Mouse (Mus musculus) inflammation-experienced regulatory T-cells, adult 6 months (primary cell): ENCODE measurements around the gene Vwc2l. TPM values are rescaled to one million over a fixed set of nuclear protein-coding genes. Genes with fewer than 3 reads are reported as not detected.

ENCODE experiments used
- ATAC-seq: one replicate; pipeline ENCODE4 v1.8.0; 2017
- polyA plus RNA-seq, 3 experiments: library from polyadenylated mRNA; unstranded; fragments of 100-300 nt; shearing (Covaris generic); gene quantifications; one replicate each; pipeline ENCODE4 v1.2.1; 2017

Vwc2l gene
- polyA plus RNA-seq = not detected

- ATAC-seq = no peak
Measured at GRCm38 (mm10) chr1:70725655-70726066, at the start of gene Vwc2l. Gene Vwc2l (plus strand): TSS chr1:70725715.

- ATAC-seq = no peak
Measured at GRCm38 (mm10) chr1:70692529-70692928, 33.0 kb upstream of the Vwc2l start.

GRCm38 (mm10) chr1:70700270-70700669 is 25.2 kb upstream of the Vwc2l start:
- no peak for ATAC-seq

- ATAC-seq = no peak
Measured at GRCm38 (mm10) chr1:70703934-70704333, 21.6 kb upstream of the Vwc2l start.

- ATAC-seq = no peak
Measured at GRCm38 (mm10) chr1:70705821-70706220, 19.7 kb upstream of the Vwc2l start.

- no peak for ATAC-seq
Measured at GRCm38 (mm10) chr1:70725045-70725444, 470 bp upstream of the Vwc2l start.

GRCm38 (mm10) chr1:70787146-70787545 is 61.6 kb downstream of the Vwc2l start:
- no peak for ATAC-seq

- ATAC-seq = no peak
Measured at GRCm38 (mm10) chr1:70791636-70792035, 66.1 kb downstream of the Vwc2l start.

GRCm38 (mm10) chr1:70795094-70795493 is 69.6 kb downstream of the Vwc2l start:
- ATAC-seq = no peak

GRCm38 (mm10) chr1:70803401-70803800 is 77.9 kb downstream of the Vwc2l start:
- ATAC-seq = no peak

- ATAC-seq = no peak
Measured at GRCm38 (mm10) chr1:70823111-70823510, 97.6 kb downstream of the Vwc2l start.

GRCm38 (mm10) chr1:70833262-70833661 is 107.7 kb downstream of the Vwc2l start:
- no peak for ATAC-seq

GRCm38 (mm10) chr1:70842222-70842621 is 116.7 kb downstream of the Vwc2l start:
- no peak for ATAC-seq

- ATAC-seq = no peak
Measured at GRCm38 (mm10) chr1:70845276-70845675, 119.8 kb downstream of the Vwc2l start.

- no peak for ATAC-seq
Measured at GRCm38 (mm10) chr1:70851633-70852390, 126.3 kb downstream of the Vwc2l start.

GRCm38 (mm10) chr1:70853446-70853845 is 127.9 kb downstream of the Vwc2l start:
- ATAC-seq = no peak

- no peak for ATAC-seq
Measured at GRCm38 (mm10) chr1:70855912-70856311, 130.4 kb downstream of the Vwc2l start.

- ATAC-seq = no peak
Measured at GRCm38 (mm10) chr1:70861672-70862071, 136.2 kb downstream of the Vwc2l start.

GRCm38 (mm10) chr1:70866137-70866536 is 140.6 kb downstream of the Vwc2l start:
- no peak for ATAC-seq

GRCm38 (mm10) chr1:70880496-70880895 is 155.0 kb downstream of the Vwc2l start:
- ATAC-seq = no peak

- ATAC-seq = no peak
Measured at GRCm38 (mm10) chr1:70881269-70881668, 155.8 kb downstream of the Vwc2l start.

GRCm38 (mm10) chr1:70884156-70884555 is 158.6 kb downstream of the Vwc2l start:
- ATAC-seq = no peak

GRCm38 (mm10) chr1:70902311-70902710 is 176.8 kb downstream of the Vwc2l start:
- no peak for ATAC-seq

- no peak for ATAC-seq
Measured at GRCm38 (mm10) chr1:70907366-70907765, 181.9 kb downstream of the Vwc2l start.

GRCm38 (mm10) chr1:70911235-70911634 is 185.7 kb downstream of the Vwc2l start:
- ATAC-seq = no peak
